Mouse (Mus musculus): Measurements from ENCODE around the gene Gm21818. TPM values are rescaled to one million over a fixed set of nuclear protein-coding genes. Genes with fewer than 3 reads are reported as not detected.
"Not testable (repeated sequence)": the region's sequence is repeated elsewhere in the genome, so short reads cannot be mapped to it uniquely, and the experiment has no call there.

The Gm21818 gene
- polyA plus RNA-seq, 2 experiments, result not detected

DNA sequence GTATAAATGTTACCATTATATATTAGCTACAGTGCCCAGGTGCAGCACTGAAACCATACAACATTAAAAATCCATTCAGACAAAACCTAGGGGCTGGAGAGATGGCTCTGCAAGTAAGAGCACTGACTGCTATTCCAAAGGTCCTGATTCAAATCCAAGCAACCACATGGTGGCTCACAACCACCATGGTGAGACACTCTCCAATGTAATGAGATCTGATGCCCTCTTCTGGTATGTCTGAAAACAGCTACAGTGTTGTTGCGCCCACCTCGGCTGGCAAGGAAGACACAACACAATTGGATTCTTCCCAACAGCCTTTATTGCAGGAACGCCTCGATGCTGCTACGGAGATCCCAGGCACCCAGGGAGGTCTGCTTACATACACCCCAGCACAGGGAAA is 48.7 kb downstream of the Gm21818 start:
- not testable (repeated sequence) for H3K36me3 ChIP-seq (ENCODE audit: control insufficient read depth, insufficient read depth, low read length); H3K27me3 ChIP-seq (ENCODE audit: control insufficient read depth, insufficient read depth, low read length); H3K4me1 ChIP-seq (ENCODE audit: control insufficient read depth, insufficient read depth, low read length); DNase-seq (ENCODE audit: low spot score); H3K27ac ChIP-seq (replicated peaks; ENCODE audit: low read depth, low read length); H3K9ac ChIP-seq (ENCODE audit: low read depth, low read length, severe bottlenecking); H3K4me3 ChIP-seq (replicated peaks; ENCODE audit: low read length); H3K9me3 ChIP-seq (ENCODE audit: control insufficient read depth, low read length); ATAC-seq (ENCODE audit: low FRiP score, low read depth); H3K4me2 ChIP-seq (replicated peaks; ENCODE audit: low read depth, low read length, severe bottlenecking)
- WGBS, result 92% methylated on average over 5 of the region's 5 CpGs

DNA sequence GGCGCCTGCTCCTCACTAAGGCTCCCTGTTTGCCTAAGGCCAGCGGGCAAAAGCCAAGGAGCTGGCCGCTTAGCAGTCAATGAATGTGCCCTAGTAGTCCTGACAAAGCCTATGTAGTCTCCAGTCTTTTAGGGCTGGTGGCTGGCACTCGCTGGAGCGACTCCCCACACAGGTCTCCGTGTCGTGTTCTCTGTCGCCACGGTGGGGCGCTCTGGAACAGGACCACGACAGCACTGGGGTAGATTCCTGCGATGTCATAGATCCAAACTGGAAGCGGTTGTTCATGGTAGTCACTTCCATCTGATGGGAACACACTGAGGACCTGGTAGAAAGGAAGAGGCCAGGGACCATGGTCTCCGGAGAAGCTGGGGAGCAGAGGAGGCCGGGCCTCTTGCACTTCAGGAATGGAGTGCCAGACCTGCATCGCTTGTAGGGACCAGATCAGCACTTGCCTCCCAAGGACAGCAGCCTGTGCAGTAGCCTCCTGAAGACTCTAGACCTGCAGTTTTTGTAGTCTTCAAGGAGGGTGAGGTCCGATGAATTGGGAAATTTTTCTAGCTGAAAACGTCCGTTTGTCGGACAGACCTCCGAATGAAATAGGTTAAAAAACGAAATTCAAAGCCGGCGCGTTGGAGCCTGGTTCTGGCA is 50.9 kb downstream of the Gm21818 start:
- DNase-seq (ENCODE audit: low spot score); H3K27me3 ChIP-seq (ENCODE audit: control insufficient read depth, insufficient read depth, low read length); H3K4me1 ChIP-seq (ENCODE audit: control insufficient read depth, insufficient read depth, low read length); H3K27ac ChIP-seq (replicated peaks; ENCODE audit: low read depth, low read length); H3K9ac ChIP-seq (ENCODE audit: low read depth, low read length, severe bottlenecking); ATAC-seq (ENCODE audit: low FRiP score, low read depth); H3K9me3 ChIP-seq (ENCODE audit: control insufficient read depth, low read length); H3K4me3 ChIP-seq (replicated peaks; ENCODE audit: low read length); H3K4me2 ChIP-seq (replicated peaks; ENCODE audit: low read depth, low read length, severe bottlenecking); H3K36me3 ChIP-seq (ENCODE audit: control insufficient read depth, insufficient read depth, low read length): not testable (repeated sequence)
- WGBS, result 96% methylated on average over 16 of the region's 25 CpGs

Other genes with a start within 250 kb of the Gm21818 start
- not detected in 2 replicates for gene Gm21761, start 243.2 kb upstream of the Gm21818 start, polyA plus RNA-seq (2012; rRNA removed)
- gene Gm21761, start 243.2 kb upstream of the Gm21818 start, polyA plus RNA-seq (2014; fragmentation: Nextera tagmentation; extraction: Ambion mirVana), result not detected in 2 replicates
- 0.13 TPM in 1 of 2 replicates, not detected in the other for gene B020031M17Rik, start 221.6 kb upstream of the Gm21818 start, polyA plus RNA-seq (2012; rRNA removed)
- not detected in 2 replicates for gene B020031M17Rik, start 221.6 kb upstream of the Gm21818 start, polyA plus RNA-seq (2014; fragmentation: Nextera tagmentation; extraction: Ambion mirVana)
- gene Gm36079, start 145.4 kb upstream of the Gm21818 start, polyA plus RNA-seq (2012; rRNA removed), result not detected in 2 replicates
- not detected in 2 replicates for gene Gm36079, start 145.4 kb upstream of the Gm21818 start, polyA plus RNA-seq (2014; fragmentation: Nextera tagmentation; extraction: Ambion mirVana)
- 0.03 TPM in 1 of 2 replicates, not detected in the other for gene Gm21188, start 120.2 kb upstream of the Gm21818 start, polyA plus RNA-seq (2012; rRNA removed)
- 0.19 TPM in 1 of 2 replicates, not detected in the other for gene Gm21188, start 120.2 kb upstream of the Gm21818 start, polyA plus RNA-seq (2014; fragmentation: Nextera tagmentation; extraction: Ambion mirVana)
- not detected in 2 replicates for gene Gm20767, start 32.2 kb upstream of the Gm21818 start, polyA plus RNA-seq (2012; rRNA removed)
- not detected in 2 replicates for gene Gm20767, start 32.2 kb upstream of the Gm21818 start, polyA plus RNA-seq (2014; fragmentation: Nextera tagmentation; extraction: Ambion mirVana)
- not detected in 2 replicates for gene Gm21762, start 43.5 kb downstream of the Gm21818 start, polyA plus RNA-seq (2012; rRNA removed)
- not detected in 2 replicates for gene Gm21762, start 43.5 kb downstream of the Gm21818 start, polyA plus RNA-seq (2014; fragmentation: Nextera tagmentation; extraction: Ambion mirVana)
- not detected in 2 replicates for gene Gm21731, start 66.7 kb downstream of the Gm21818 start, polyA plus RNA-seq (2012; rRNA removed)
- not detected in 2 replicates for gene Gm21731, start 66.7 kb downstream of the Gm21818 start, polyA plus RNA-seq (2014; fragmentation: Nextera tagmentation; extraction: Ambion mirVana)
- not detected in 2 replicates for gene AF067061, start 90.7 kb downstream of the Gm21818 start, polyA plus RNA-seq (2012; rRNA removed)
- gene AF067061, start 90.7 kb downstream of the Gm21818 start, polyA plus RNA-seq (2014; fragmentation: Nextera tagmentation; extraction: Ambion mirVana), result not detected in 2 replicates
- 0.09 and 0.26 TPM in 2 replicates for gene BC147527, start 128.0 kb downstream of the Gm21818 start, polyA plus RNA-seq (2012; rRNA removed)
- 0.65 and 0.69 TPM in 2 replicates for gene BC147527, start 128.0 kb downstream of the Gm21818 start, polyA plus RNA-seq (2014; fragmentation: Nextera tagmentation; extraction: Ambion mirVana)
- not detected in 2 replicates for gene Tcstv3, start 144.4 kb downstream of the Gm21818 start, polyA plus RNA-seq (2012; rRNA removed)
- gene Tcstv3, start 144.4 kb downstream of the Gm21818 start, polyA plus RNA-seq (2014; fragmentation: Nextera tagmentation; extraction: Ambion mirVana), result not detected in 2 replicates

Measured in limb, embryonic 14.5 days (tissue).